Mouse (Mus musculus) G1E (cell line): ENCODE data around the gene Celf2. TPM values are rescaled to one million over a fixed set of nuclear protein-coding genes. Genes with fewer than 3 reads are reported as not detected.

Source experiments
- ATAC-seq: 2 replicates; pipeline ENCODE4 v1.8.0; 2016; ENCODE audit warnings: mild to moderate bottlenecking; ENCODE audit not compliant: insufficient number of reproducible peaks, poor library complexity, low FRiP score, severe bottlenecking; ENCODE audit errors: extremely low read depth
- DNase-seq: peaks from one replicate; pipeline ENCODE4 v3.0.0; 2012; ENCODE audit warnings: low spot score
- H3K27me3 ChIP-seq: 2 replicates; pipeline ENCODE4 v1.6.1; 2012; ENCODE audit warnings: mild to moderate bottlenecking, low read length, inconsistent platforms; ENCODE audit not compliant: insufficient read depth
- H3K36me3 ChIP-seq: replicated peaks from 2 replicates; pipeline ENCODE3; 2012; ENCODE audit warnings: mild to moderate bottlenecking, inconsistent platforms
- H3K4me1 ChIP-seq: 2 replicates; pipeline ENCODE4 v1.6.1; 2012; ENCODE audit warnings: low read depth, low read length, inconsistent platforms, mixed read lengths; ENCODE audit not compliant: insufficient read depth
- H3K4me3 ChIP-seq: 2 replicates; pipeline ENCODE4 v1.5.1; 2012; ENCODE audit warnings: low read depth, mild to moderate bottlenecking, inconsistent platforms, low read length, moderate library complexity, mixed read lengths
- H3K9me3 ChIP-seq: replicated peaks from 2 replicates; pipeline ENCODE4 v1.6.1; 2012; ENCODE audit warnings: inconsistent platforms
- CTCF ChIP-seq: IDR thresholded peaks from 2 replicates; pipeline ENCODE4 v1.5.1; 2012; ENCODE audit warnings: low read depth, low read length, inconsistent platforms, mixed read lengths
- GATA1 ChIP-seq: IDR thresholded peaks from 2 replicates; pipeline ENCODE4 v1.6.1; 2012; ENCODE audit warnings: borderline replicate concordance, low read length, inconsistent platforms, mixed read lengths
- GATA2 ChIP-seq: IDR thresholded peaks from 2 replicates; pipeline ENCODE4 v1.6.1; 2012; ENCODE audit warnings: low read depth, low read length, inconsistent platforms, borderline replicate concordance
- POLR2AphosphoS5 ChIP-seq: IDR thresholded peaks from 2 replicates; pipeline ENCODE4 v1.6.1; 2012; ENCODE audit warnings: low read depth, low read length, inconsistent platforms; ENCODE audit not compliant: insufficient replicate concordance
- TAL1 ChIP-seq: conservative IDR thresholded peaks from 2 replicates; pipeline ENCODE4 v1.6.1; 2012; ENCODE audit warnings: low read depth, low read length, inconsistent platforms, mixed read lengths
- polyA plus RNA-seq: library from polyadenylated mRNA; stranded (reverse); fragments of >175 nt; gene quantifications from 2 replicates; pipeline ENCODE4 v1.2.3, GENCODE M21; 2012
- total RNA-seq, 2 experiments: library from RNA; stranded (forward) in 1 of 2; stranded (reverse) in 1 of 2; fragments of 200-1000 nt in 1 of 2; fragments of >200 nt in 1 of 2; fragmentation: Nextera tagmentation in 1 of 2; gene quantifications; 2 replicates each; pipeline ENCODE4 v1.2.3; 2014 to 2017

Celf2 gene
- total and polyA plus RNA-seq, 3 experiments = 0.86 to 45.1 (median 14.2) TPM

DNA sequence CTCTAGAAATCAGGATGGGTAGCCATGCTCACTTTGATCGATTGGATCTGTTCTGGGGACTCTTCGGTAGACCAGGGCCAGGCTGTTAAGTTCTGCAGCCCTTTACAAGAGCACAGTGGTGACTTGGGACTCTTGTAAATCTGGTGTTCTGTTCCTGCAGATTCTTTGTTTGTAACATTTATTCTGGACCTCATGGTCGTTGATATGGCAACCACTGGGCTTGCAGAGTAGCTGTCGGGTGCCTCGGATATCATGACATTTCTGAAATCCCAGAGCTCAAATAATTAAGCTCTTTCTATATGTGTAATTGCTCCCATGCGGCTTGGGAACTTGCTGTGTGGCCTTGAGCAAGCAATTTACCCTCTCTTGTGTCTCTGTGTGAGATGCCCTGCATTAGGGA is 525.5 kb downstream of the Celf2 start:
- H3K9me3 ChIP-seq = no peaks in the 10 kb centered on the region
- no peaks in the 10 kb centered on the region for H3K4me1 ChIP-seq
- no peak for TF ChIP-seq GATA2
- no peak for TF ChIP-seq GATA1
- no peak for TF ChIP-seq CTCF
- TF ChIP-seq POLR2AphosphoS5 = no peak
- no peak for TF ChIP-seq TAL1
- H3K36me3 ChIP-seq = no peaks in the 10 kb centered on the region
- H3K4me3 ChIP-seq = no peak overlapping the region
- ATAC-seq (no peak), DNase-seq (no peak)
- H3K27me3 ChIP-seq = no peaks in the 10 kb centered on the region

DNA sequence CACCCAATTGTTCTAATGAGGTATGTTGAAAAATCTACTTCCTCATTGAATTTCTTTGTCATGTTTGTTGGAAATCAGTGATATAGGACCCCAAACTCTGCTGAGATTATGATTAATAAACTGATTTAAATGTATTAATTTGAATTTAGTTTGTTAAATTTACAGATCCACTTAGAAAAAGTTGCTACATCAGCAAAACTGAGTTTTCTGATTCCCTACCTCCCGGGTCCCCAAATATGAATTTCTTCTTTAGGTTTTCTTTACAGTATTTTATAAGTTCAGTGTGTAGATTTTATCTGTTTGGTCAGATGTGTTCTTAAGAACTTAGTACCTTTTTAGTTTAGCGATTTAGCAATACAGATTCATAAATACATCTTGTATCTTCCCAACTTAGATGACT is 533.1 kb downstream of the Celf2 start:
- no peak for DNase-seq
- no peak for TF ChIP-seq CTCF
- TF ChIP-seq POLR2AphosphoS5 = no peak
- TF ChIP-seq GATA1 = no peak
- TF ChIP-seq GATA2 = no peak
- TF ChIP-seq TAL1 = no peak
- ATAC-seq = no peak
- Histone ChIP-seq H3K27me3 (no peaks in the 10 kb centered on the region), H3K9me3 (no peaks in the 10 kb centered on the region), H3K36me3 (no peaks in the 10 kb centered on the region), H3K4me1 (no peaks in the 10 kb centered on the region), H3K4me3 (no peak overlapping the region)

DNA sequence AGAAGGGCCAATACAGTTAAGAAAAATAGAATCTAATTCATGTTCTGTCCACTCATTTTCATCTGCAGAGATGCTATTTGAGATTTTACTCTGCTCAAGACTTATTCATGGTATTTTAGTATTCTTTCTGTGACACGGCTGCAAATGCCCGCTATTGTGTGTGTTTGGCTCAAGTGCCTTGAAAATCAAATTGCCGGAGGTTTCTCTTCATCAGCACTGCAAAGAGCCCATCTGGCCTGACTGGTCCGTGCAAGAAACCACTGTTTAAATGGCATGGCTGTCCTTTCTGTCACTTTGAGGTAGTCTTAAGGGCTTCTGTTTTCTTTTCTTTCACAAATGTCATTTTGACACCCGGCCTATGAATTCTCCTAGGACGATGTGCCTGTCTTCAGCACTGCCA is 540.1 kb downstream of the Celf2 start:
- H3K4me1 ChIP-seq = no peaks in the 10 kb centered on the region
- ATAC-seq = no peak
- H3K36me3 ChIP-seq = no peaks in the 10 kb centered on the region

DNA sequence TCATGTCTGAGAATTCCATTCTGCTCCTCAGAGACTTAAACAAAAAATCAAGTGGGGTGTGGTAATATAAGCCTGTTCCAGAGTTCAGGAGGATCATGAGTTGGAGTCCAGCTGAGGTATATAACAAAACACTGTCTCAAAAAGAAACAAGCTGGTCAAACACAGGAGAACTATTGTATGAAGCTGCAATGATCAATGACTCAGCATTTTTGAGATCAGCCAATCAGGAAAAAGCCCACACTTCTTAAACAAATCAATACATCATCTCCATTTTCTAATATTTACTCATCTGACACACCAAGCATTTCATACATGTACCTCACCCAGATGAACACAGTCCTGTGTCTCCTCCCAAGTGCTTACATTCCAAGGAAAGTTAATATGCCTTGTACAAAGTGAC is 544.1 kb downstream of the Celf2 start:
- ATAC-seq = no peak
- TF ChIP-seq CTCF (no peak), GATA2 (no peak), POLR2AphosphoS5 (no peak), GATA1 (no peak), TAL1 (no peak)

More for the DNA sequence above, 540.1 kb downstream of the Celf2 start:
- no peak overlapping the region for H3K4me3 ChIP-seq
- no peak for DNase-seq
- H3K9me3 ChIP-seq = no peaks in the 10 kb centered on the region
- TF ChIP-seq TAL1 (no peak), POLR2AphosphoS5 (no peak), GATA2 (no peak), GATA1 (no peak), CTCF (no peak)
- no peaks in the 10 kb centered on the region for H3K27me3 ChIP-seq

DNA sequence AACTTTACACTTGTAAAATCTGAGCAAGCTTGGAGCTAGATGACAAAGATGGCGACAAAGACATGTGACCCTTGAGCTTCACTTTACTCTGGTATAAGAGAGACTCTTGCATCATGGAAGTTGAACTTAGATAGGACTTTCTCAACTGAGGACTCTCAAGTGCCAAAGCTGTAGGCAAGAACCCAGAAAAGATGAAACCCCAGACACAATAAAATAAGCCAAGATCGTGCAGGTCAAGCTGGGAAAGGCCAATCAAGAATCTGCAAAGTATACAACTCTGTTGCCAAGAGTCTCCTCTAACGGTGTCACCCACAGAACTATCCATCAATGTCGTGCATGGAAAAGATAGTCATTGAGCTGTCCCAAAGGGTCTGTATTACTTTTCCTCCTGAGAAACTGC is 558.7 kb downstream of the Celf2 start:
- Histone ChIP-seq H3K27me3 (no peaks in the 10 kb centered on the region), H3K4me1 (no peaks in the 10 kb centered on the region), H3K9me3 (no peaks in the 10 kb centered on the region), H3K36me3 (no peaks in the 10 kb centered on the region), H3K4me3 (no peak overlapping the region)
- ATAC-seq (no peak), DNase-seq (no peak)
- TF ChIP-seq CTCF (no peak), POLR2AphosphoS5 (no peak), GATA1 (no peak), TAL1 (no peak)

More for the DNA sequence above, 544.1 kb downstream of the Celf2 start:
- Histone ChIP-seq H3K27me3 (no peaks in the 10 kb centered on the region), H3K4me1 (no peaks in the 10 kb centered on the region), H3K36me3 (no peaks in the 10 kb centered on the region), H3K4me3 (no peak overlapping the region), H3K9me3 (no peaks in the 10 kb centered on the region)
- no peak for DNase-seq

DNA sequence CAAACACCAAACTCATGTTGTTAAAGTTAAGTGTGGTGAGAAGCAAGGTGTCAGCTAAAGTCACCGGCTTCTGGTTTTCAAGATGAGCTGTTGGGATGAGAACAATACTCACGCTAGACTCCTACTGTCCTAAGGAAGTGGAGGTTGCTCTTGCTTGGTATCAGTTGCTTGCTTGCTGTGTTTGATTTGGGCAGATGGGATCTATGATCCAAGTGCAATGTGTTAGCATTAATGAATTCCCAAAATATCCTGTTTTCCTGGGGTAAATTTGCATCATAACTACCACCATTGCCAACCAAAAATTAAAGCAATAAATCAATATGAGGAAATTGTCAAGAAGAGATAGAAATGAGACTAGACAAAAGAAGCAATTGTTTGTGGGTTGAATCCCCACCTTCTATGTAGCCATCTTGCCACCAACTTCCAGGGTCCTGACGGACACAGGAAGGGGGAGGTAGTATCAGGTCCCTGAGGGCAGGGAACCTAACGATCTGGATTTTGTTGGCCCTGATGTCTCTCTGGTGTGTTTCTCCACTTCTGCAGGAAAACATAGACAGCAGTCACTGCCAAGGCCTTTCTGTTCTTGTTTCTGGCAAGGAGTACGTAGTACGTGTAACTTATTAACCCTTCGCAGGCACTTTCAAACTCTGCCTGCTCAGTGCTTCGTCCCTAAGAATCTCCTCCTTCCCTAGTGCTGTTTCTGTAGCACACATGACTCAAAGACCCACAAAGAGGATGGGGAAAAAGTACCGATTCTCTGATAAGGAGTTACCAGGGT is 563.5 kb downstream of the Celf2 start:
- Histone ChIP-seq H3K4me1 (no peaks in the 10 kb centered on the region), H3K27me3 (no peaks in the 10 kb centered on the region), H3K4me3 (no peak overlapping the region), H3K9me3 (no peaks in the 10 kb centered on the region), H3K36me3 (no peaks in the 10 kb centered on the region)
- DNase-seq (no peak), ATAC-seq (no peak)
- TF ChIP-seq CTCF (no peak), TAL1 (no peak), POLR2AphosphoS5 (no peak), GATA2 (no peak), GATA1 (no peak)
